Mouse (Mus musculus) neural tube, embryonic 15.5 days (tissue): Measurements from ENCODE around the gene Asb8. TPM values are rescaled to one million over a fixed set of nuclear protein-coding genes. Genes with fewer than 3 reads are reported as not detected.

ENCODE experiments used
- ATAC-seq: fragments of 200-750 bp; cut with Nextera tagmentation; 2 replicates; pipeline ENCODE4 v1.8.0; 2017; ENCODE audit warnings: mild to moderate bottlenecking, moderate TSS enrichment, moderate library complexity; ENCODE audit not compliant: low FRiP score
- H3K27ac ChIP-seq: fragments of 300-500 bp; sonication (generic); replicated peaks from 2 replicates; pipeline ENCODE4 v1.5.1; 2015; ENCODE audit warnings: mild to moderate bottlenecking, inconsistent platforms
- H3K27me3 ChIP-seq: fragments of 300-500 bp; sonication (generic); replicated peaks from 2 replicates; pipeline ENCODE4 v1.6.1; 2015; ENCODE audit warnings: inconsistent platforms
- H3K36me3 ChIP-seq: fragments of 300-500 bp; sonication (generic); 2 replicates; pipeline ENCODE4 v1.6.1; 2015; ENCODE audit warnings: inconsistent platforms
- H3K4me1 ChIP-seq: fragments of 300-500 bp; sonication (generic); 2 replicates; pipeline ENCODE4 v1.6.1; 2015; ENCODE audit warnings: inconsistent platforms
- H3K4me2 ChIP-seq: fragments of 300-500 bp; sonication (generic); 2 replicates; pipeline ENCODE4 v1.6.1; 2015; ENCODE audit warnings: inconsistent platforms, mild to moderate bottlenecking, moderate library complexity
- H3K4me3 ChIP-seq: fragments of 300-500 bp; sonication (generic); replicated peaks from 2 replicates; pipeline ENCODE4 v1.5.1; 2015; ENCODE audit warnings: mild to moderate bottlenecking, inconsistent platforms
- H3K9ac ChIP-seq: fragments of 300-500 bp; sonication (generic); replicated peaks from 2 replicates; pipeline ENCODE4 v1.6.1; 2015; ENCODE audit warnings: mild to moderate bottlenecking, inconsistent platforms
- H3K9me3 ChIP-seq: fragments of 300-500 bp; sonication (generic); replicated peaks from 2 replicates; pipeline ENCODE4 v1.6.1; 2016; ENCODE audit warnings: inconsistent platforms
- WGBS: fragments of 180-500 bp; shearing (Covaris S2); methylation state at CpG from one replicate; pipeline ENCODE4 v1.1.7; 2015; ENCODE audit warnings: mixed read lengths; 5-methylcytosine and 5-hydroxymethylcytosine counted together
- polyA plus RNA-seq: library from polyadenylated mRNA; unstranded; fragments of >200 nt; fragmentation: Nextera tagmentation; extraction: Ambion mirVana; gene quantifications from 2 replicates; pipeline ENCODE4 v1.2.1, GENCODE M21; 2015

The Asb8 gene
- 61.9 and 62.5 TPM in 2 replicates for polyA plus RNA-seq

GRCm38 (mm10) chr15:98165525-98165924 lies at the start of gene Asb8:
Gene Asb8, minus strand, starts transcription at chr15:98165625.
- Histone ChIP-seq H3K4me2 (peak within 1 kb of the TSS; percentile 63), H3K4me1 (peaks cover 32% of the 10 kb centered on the region), H3K4me3 (no peak within 1 kb of the TSS), H3K9me3 (no peaks in the 10 kb centered on the region), H3K27me3 (peaks cover 3% of the 10 kb centered on the region; the same call in 1 of the 2 replicates), H3K27ac (no peak within 1 kb of the TSS), H3K9ac (no peak within 1 kb of the TSS), H3K36me3 (no peaks in the 10 kb centered on the region)
- ATAC-seq = no peak
- WGBS = 89% methylated on average over 5 of the region's 5 CpGs

DNA sequence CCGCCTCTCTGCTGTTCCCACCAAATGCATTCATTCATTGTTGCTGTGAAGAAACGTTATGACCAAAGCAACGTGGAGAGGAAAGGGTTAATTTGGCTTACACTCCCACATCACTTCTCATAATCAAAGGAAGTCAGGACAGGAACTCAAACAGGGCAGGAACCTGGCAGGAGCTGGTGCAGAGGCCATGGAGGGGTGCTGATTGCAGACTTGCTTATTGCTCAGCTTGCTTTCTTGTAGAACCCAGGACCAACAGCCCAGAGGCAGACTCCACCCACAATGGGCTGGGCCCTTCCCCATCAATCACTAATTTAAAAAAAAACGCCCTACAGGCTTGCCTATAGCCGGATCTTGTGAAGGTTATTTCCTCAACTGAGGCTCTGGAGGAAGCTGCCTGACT lies 48.7 kb upstream of the Asb8 start:
- no peak overlapping the region for H3K4me2 ChIP-seq
- no peaks in the 10 kb centered on the region for H3K4me1 ChIP-seq
- no peak overlapping the region for H3K9ac ChIP-seq
- WGBS = 79% methylated on average over 5 of the region's 5 CpGs
- H3K4me3 ChIP-seq = no peak overlapping the region
- ATAC-seq = no peak
- H3K36me3 ChIP-seq = no peaks in the 10 kb centered on the region
- no peaks in the 10 kb centered on the region for H3K27me3 ChIP-seq
- no peak overlapping the region for H3K27ac ChIP-seq
- H3K9me3 ChIP-seq = no peaks in the 10 kb centered on the region

GRCm38 (mm10) chr15:98213336-98213870 lies 48.0 kb upstream of the Asb8 start:
- Histone ChIP-seq H3K9me3 (no peaks in the 10 kb centered on the region), H3K4me2 (no peak overlapping the region), H3K36me3 (no peaks in the 10 kb centered on the region), H3K9ac (no peak overlapping the region), H3K4me1 (no peaks in the 10 kb centered on the region), H3K27me3 (no peaks in the 10 kb centered on the region), H3K27ac (no peak overlapping the region), H3K4me3 (no peak overlapping the region)
- ATAC-seq = no peak
- 81% methylated on average over 5 of the region's 5 CpGs for WGBS

- H3K9ac ChIP-seq = no peak overlapping the region
- H3K4me3 ChIP-seq = no peak overlapping the region
- WGBS = 84% methylated on average over 7 of the region's 7 CpGs
- no peaks in the 10 kb centered on the region for H3K27me3 ChIP-seq
- ATAC-seq = no peak
- H3K27ac ChIP-seq = no peak overlapping the region
- no peak overlapping the region for H3K4me2 ChIP-seq
- no peaks in the 10 kb centered on the region for H3K4me1 ChIP-seq
- H3K36me3 ChIP-seq = no peaks in the 10 kb centered on the region
- H3K9me3 ChIP-seq = no peaks in the 10 kb centered on the region
Observed at GRCm38 (mm10) chr15:98209676-98210075, 44.3 kb upstream of the Asb8 start.

DNA sequence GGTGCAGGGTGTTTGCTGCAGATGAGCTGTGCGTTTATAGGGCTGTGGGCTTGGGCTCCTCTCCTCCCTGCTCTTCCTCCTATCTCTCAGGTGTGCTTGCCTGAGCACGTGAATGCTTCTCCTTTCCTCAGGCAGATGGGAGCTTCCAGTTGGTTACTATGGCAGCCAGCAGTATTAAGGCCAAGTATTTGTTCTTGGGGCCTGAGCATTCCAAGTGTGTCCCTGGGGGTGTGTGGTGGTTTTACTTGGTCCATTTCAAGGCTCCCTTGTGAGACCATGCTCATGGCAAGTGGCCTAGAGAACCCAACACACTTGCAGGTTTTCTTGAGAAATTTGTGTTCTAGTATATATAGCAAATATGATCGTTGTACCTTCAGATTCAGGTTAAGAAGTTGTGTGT lies 30.0 kb upstream of the Asb8 start, which contains the start of gene Olfr288:
Gene Olfr288 (minus strand): TSS at position 101 of the 400 bp plus-strand sequence.
- Histone ChIP-seq H3K4me2 (no peak within 1 kb of the TSS), H3K9me3 (no peaks in the 10 kb centered on the region), H3K9ac (no peak within 1 kb of the TSS), H3K27ac (no peak within 1 kb of the TSS), H3K4me1 (no peaks in the 10 kb centered on the region), H3K36me3 (no peaks in the 10 kb centered on the region), H3K27me3 (no peaks in the 10 kb centered on the region; the same call in 1 of the 2 replicates), H3K4me3 (no peak within 1 kb of the TSS)
- ATAC-seq = no peak
- WGBS = 73% methylated on average over 3 of the region's 3 CpGs

GRCm38 (mm10) chr15:98184456-98184855 lies 19.0 kb upstream of the Asb8 start:
- no peak for ATAC-seq
- no peak overlapping the region for H3K9ac ChIP-seq

GRCm38 (mm10) chr15:98181856-98182570 lies 16.6 kb upstream of the Asb8 start:
- H3K27me3 ChIP-seq = peaks cover 7% of the 10 kb centered on the region; the same call in 1 of the 2 replicates
- WGBS = 71% methylated on average over 12 of the region's 12 CpGs
- no peaks in the 10 kb centered on the region for H3K9me3 ChIP-seq
- H3K36me3 ChIP-seq = no peaks in the 10 kb centered on the region
- peaks cover 13% of the 10 kb centered on the region for H3K4me1 ChIP-seq
- H3K9ac ChIP-seq = no peak overlapping the region
- H3K4me3 ChIP-seq = no peak overlapping the region
- no peak overlapping the region for H3K27ac ChIP-seq
- ATAC-seq = 0 out of 2 replicates have a peak, but pooled peaks have one; percentile 19
- peak overlapping the region; percentile 76; the same call in 1 of the 2 replicates for H3K4me2 ChIP-seq

More at GRCm38 (mm10) chr15:98184456-98184855, 19.0 kb upstream of the Asb8 start:
- no peaks in the 10 kb centered on the region for H3K9me3 ChIP-seq
- H3K27ac ChIP-seq = no peak overlapping the region
- no peaks in the 10 kb centered on the region; the same call in 1 of the 2 replicates for H3K27me3 ChIP-seq
- 84% methylated on average over 4 of the region's 4 CpGs for WGBS
- no peak overlapping the region for H3K4me2 ChIP-seq
- H3K4me1 ChIP-seq = peaks cover 13% of the 10 kb centered on the region
- H3K4me3 ChIP-seq = no peak overlapping the region
- H3K36me3 ChIP-seq = no peaks in the 10 kb centered on the region

- under 1% methylated on average over 30 of the region's 30 CpGs for WGBS
- H3K4me2 ChIP-seq = peak overlapping the region; percentile 76
- peak overlapping the region; percentile 65 for H3K4me3 ChIP-seq
- peak overlapping the region; percentile 58 for H3K9ac ChIP-seq
- peaks cover 13% of the 10 kb centered on the region for H3K4me1 ChIP-seq
- peak; percentile 98 for ATAC-seq
- H3K9me3 ChIP-seq = no peaks in the 10 kb centered on the region
- H3K27ac ChIP-seq = peak overlapping the region; percentile 90
- no peaks in the 10 kb centered on the region for H3K36me3 ChIP-seq
- peaks cover 7% of the 10 kb centered on the region; the same call in 1 of the 2 replicates for H3K27me3 ChIP-seq
Observed at GRCm38 (mm10) chr15:98181132-98181711, 15.8 kb upstream of the Asb8 start.

DNA sequence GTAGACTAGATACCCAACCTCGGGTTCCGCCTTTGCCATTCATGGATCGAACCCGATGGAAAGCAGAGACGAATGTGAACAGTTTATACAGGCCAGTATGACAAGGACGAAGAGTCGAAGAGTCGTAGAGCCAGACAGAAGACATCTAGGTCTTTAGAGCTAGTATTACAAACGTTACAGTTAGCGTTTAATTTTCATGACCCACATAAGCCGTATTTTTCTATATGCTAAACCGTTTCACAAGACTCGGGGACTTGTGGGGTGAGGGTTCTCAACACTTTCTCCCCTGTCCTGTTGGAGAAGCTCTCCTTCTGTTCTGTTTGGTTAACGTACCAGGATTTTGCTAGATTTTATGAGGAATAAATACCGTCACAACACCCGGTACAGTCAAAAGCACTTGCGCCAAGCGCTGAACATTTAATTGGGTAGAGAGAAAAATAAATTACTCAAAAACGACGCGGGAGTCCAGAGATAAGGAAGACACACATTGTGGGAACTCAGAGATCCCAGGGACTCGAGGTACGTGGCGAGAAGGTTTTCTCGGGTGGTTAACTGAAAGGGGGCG lies 15.2 kb upstream of the Asb8 start:
- no peak for ATAC-seq
- Histone ChIP-seq H3K27ac (peak overlapping the region; percentile 90), H3K4me2 (peak overlapping the region; percentile 76), H3K36me3 (no peaks in the 10 kb centered on the region), H3K9ac (peak overlapping the region; percentile 58), H3K4me3 (peak overlapping the region; percentile 65), H3K27me3 (peaks cover 7% of the 10 kb centered on the region; the same call in 1 of the 2 replicates), H3K4me1 (peaks cover 13% of the 10 kb centered on the region), H3K9me3 (no peaks in the 10 kb centered on the region)
- WGBS = 5% methylated on average over 26 of the region's 26 CpGs

DNA sequence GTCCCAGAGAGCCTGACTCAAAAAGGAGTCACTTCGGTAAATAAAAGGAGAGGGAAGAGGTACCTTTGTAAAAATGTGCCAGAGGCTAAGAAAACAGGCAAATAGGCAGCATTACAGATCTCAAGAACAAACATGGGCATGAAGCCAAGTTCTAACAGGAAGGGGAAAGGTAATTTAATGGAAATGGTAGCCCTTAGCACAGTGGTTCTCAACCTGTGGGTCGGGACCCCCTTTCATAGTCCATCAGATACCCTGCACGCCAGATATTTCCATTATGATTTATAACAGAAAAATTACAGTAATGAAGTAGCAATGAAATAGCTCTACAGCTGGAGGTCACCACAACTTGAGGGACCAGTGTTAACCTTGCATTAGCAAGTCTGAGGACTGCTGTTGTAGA lies 11.9 kb upstream of the Asb8 start:
- Histone ChIP-seq H3K36me3 (no peaks in the 10 kb centered on the region), H3K9me3 (no peaks in the 10 kb centered on the region), H3K27ac (no peak overlapping the region), H3K4me3 (no peak overlapping the region), H3K4me1 (peaks cover 28% of the 10 kb centered on the region), H3K27me3 (peaks cover 7% of the 10 kb centered on the region; the same call in 1 of the 2 replicates), H3K4me2 (no peak overlapping the region), H3K9ac (no peak overlapping the region)
- ATAC-seq = no peak
- 72% methylated on average over 3 of the region's 3 CpGs for WGBS

DNA sequence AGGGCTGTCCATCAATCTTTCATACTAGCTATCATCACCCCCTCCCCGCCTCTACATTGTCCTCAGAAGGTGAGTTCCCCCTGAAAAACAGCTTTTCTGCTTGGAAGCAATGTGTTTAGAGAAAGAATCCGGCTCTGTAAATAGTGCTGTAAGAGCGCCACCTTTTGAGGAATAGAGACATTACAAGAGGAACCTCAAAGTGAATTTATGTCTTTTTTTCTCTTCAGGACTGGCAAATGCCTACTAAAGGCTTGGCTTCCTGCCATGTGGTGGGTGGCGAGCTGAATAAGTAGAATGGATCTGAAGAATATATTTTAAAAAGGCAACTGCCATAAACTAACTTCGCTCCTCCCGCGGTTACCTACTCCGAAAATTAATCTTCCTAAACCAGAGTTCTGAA lies 8.4 kb upstream of the Asb8 start:
- ATAC-seq = no peak
- Histone ChIP-seq H3K4me1 (peaks cover 49% of the 10 kb centered on the region), H3K36me3 (no peaks in the 10 kb centered on the region), H3K4me2 (peak overlapping the region; percentile 63), H3K27me3 (peaks cover 16% of the 10 kb centered on the region; the same call in 1 of the 2 replicates), H3K27ac (0 out of 2 replicates have a peak overlapping the region, but pooled peaks have one; percentile 0), H3K9ac (no peak overlapping the region), H3K9me3 (no peaks in the 10 kb centered on the region), H3K4me3 (no peak overlapping the region)
- WGBS = 24% methylated on average over 8 of the region's 8 CpGs
